Mouse (Mus musculus): ENCODE results near the gene Hck. TPM values are rescaled to one million over a fixed set of nuclear protein-coding genes. Genes with fewer than 3 reads are reported as not detected.

Gene Hck
- polyA plus RNA-seq, 1 experiment from 2014 or later = 1.3 TPM

DNA sequence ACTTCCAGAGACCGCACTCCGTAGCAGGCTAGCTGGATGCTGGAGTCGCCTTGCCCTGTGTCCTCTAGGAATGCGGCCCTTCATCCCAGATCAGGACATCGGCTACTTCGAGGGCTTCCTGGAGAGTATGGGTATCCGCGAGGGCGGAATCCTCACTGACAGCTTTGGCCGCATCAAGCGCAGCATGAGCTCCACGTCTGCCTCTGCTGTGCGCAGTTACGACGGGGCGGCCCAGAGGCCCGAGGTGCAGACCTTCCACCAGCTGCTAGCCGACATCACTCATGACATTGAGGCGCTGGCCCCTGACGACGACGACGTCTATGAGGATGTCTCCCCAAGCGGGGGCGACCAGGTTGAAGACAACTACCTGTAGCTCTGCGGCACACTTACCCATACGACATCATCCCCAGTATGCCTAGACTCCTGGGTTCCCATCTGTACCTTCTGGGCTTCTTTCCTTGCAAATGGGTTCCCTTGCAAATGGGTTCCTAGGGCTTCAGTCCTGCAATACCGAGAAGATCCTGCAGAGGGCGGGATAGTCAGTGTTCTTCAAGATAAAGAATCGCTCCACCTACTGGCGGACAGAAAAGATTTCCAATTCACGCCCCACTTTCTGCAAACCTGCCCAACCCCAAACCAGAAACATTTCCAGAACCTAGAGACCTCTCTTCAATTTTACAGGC, 27.3 kb upstream of the Hck start:
- no peak overlapping the region for H3K27ac ChIP-seq
- no peak for ATAC-seq

DNA sequence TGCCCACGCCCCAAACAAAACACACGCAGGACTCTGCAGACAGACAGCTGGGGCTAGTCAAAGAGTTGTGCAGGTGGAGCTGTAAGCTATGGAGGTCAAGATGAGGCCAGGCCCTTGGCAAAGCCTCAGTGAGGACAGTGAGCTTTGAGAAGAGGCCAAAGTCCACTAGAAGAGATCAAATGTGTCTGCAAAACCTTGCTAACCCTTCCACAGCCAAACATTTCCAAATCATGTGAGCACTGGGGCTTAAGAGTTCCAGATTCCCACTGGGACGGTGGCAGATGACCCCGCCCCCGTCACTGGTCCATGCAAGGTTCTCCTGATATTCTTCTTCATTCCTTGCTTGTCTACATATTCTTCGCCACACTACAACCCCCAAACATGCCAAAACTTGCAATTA, 26.4 kb upstream of the Hck start:
- Histone ChIP-seq H3K4me3 (replicated peaks) (no peak overlapping the region), H3K27me3 (no peaks in the 10 kb centered on the region; the same call in 1 of the 2 replicates), H3K4me1 (replicated peaks) (no peaks in the 10 kb centered on the region), H3K4me2 (replicated peaks) (no peak overlapping the region), H3K27ac (no peak overlapping the region), H3K9me3 (no peaks in the 10 kb centered on the region), H3K36me3 (no peaks in the 10 kb centered on the region), H3K9ac (replicated peaks) (no peak overlapping the region)
- no peak for ATAC-seq
- 83% methylated on average over 6 of the region's 6 CpGs for WGBS

More for the DNA sequence above, 27.3 kb upstream of the Hck start:
- 32% methylated on average over 32 of the region's 32 CpGs for WGBS
- Histone ChIP-seq H3K4me2 (replicated peaks) (no peak overlapping the region), H3K36me3 (no peaks in the 10 kb centered on the region), H3K4me1 (replicated peaks) (no peaks in the 10 kb centered on the region), H3K4me3 (replicated peaks) (no peak overlapping the region), H3K9me3 (no peaks in the 10 kb centered on the region), H3K27me3 (no peaks in the 10 kb centered on the region; the same call in 1 of the 2 replicates), H3K9ac (replicated peaks) (no peak overlapping the region)

DNA sequence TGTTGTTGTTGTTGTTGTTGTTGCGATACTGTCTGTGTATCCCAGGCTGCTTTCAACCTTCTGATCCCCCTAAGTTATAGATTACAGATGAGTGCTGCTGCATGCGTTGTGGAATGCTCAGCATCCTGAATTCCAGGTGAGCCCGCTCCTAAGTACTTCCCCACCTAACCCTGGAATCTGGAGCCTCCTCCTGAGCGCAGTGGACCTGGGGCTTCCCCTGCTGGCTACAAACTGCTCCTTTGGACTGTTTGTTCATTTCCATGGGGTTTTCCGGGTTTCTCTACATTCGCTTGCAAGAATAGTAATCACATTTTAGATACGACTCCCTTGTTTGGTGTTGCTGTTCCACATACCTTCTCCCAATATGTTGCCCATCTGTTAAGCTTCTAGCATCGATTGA, 25.0 kb upstream of the Hck start:
- Histone ChIP-seq H3K4me3 (replicated peaks) (no peak overlapping the region), H3K27ac (no peak overlapping the region), H3K4me2 (replicated peaks) (no peak overlapping the region), H3K4me1 (replicated peaks) (no peaks in the 10 kb centered on the region), H3K27me3 (no peaks in the 10 kb centered on the region; the same call in 1 of the 2 replicates), H3K9me3 (no peaks in the 10 kb centered on the region), H3K36me3 (no peaks in the 10 kb centered on the region), H3K9ac (replicated peaks) (no peak overlapping the region)
- ATAC-seq = no peak
- 83% methylated on average over 8 of the region's 8 CpGs for WGBS

- H3K9ac ChIP-seq (replicated peaks) = no peak overlapping the region
- no peaks in the 10 kb centered on the region for H3K9me3 ChIP-seq
- no peak for ATAC-seq
- 91% methylated on average over 4 of the region's 4 CpGs for WGBS
- no peak overlapping the region for H3K27ac ChIP-seq
- no peaks in the 10 kb centered on the region for H3K4me1 ChIP-seq (replicated peaks)
- H3K27me3 ChIP-seq = no peaks in the 10 kb centered on the region; the same call in 1 of the 2 replicates
- H3K4me3 ChIP-seq (replicated peaks) = no peak overlapping the region
- H3K36me3 ChIP-seq = no peaks in the 10 kb centered on the region
- H3K4me2 ChIP-seq (replicated peaks) = no peak overlapping the region
Measured at GRCm38 (mm10) chr2:153083824-153084223, 24.4 kb upstream of the Hck start.

DNA sequence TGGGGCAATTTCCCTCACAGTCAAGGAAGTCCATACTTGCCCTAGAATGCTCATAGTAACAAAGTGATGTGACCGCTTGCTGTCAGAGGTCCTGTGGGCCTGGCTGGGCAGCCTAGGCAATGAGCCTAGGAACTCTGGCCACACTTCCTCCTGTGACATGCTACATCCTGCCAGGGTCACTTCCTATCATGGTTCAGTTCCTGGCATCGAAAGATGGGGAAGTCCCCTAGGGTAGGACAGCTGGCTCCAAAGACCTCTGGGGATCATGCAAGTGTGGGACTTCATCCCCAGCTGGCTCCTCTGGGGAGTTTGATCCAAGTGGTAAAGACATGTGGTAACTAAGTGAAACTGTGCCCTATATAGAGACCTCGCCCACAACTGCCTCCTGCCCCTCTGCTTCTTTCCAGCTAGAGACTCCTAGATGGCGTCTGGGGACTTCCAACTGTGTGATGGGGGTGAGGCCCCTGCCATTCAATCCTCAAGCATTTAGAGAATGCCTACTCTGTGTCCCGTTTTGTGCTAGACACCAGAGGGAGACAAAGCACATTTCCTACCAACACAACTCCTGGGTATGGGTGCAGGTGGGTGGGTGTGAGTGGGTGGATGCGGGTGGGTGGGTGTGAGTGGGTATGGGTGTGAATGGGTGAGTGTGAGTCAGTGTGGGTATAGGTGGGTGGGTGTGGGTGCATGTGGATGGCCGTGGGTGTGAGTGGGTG, 23.8 kb upstream of the Hck start:
- H3K9ac ChIP-seq (replicated peaks) = no peak overlapping the region
- H3K27me3 ChIP-seq = no peaks in the 10 kb centered on the region; the same call in 1 of the 2 replicates
- no peak overlapping the region for H3K4me2 ChIP-seq (replicated peaks)
- H3K27ac ChIP-seq = no peak overlapping the region
- no peaks in the 10 kb centered on the region for H3K36me3 ChIP-seq
- H3K4me1 ChIP-seq (replicated peaks) = no peaks in the 10 kb centered on the region
- no peak for ATAC-seq
- WGBS = 72% methylated on average over 7 of the region's 7 CpGs
- H3K4me3 ChIP-seq (replicated peaks) = no peak overlapping the region
- H3K9me3 ChIP-seq = no peaks in the 10 kb centered on the region

- Histone ChIP-seq H3K9ac (replicated peaks) (no peak overlapping the region), H3K4me2 (replicated peaks) (no peak overlapping the region), H3K27me3 (no peaks in the 10 kb centered on the region; the same call in 1 of the 2 replicates), H3K36me3 (no peaks in the 10 kb centered on the region), H3K4me3 (replicated peaks) (no peak overlapping the region), H3K4me1 (replicated peaks) (no peaks in the 10 kb centered on the region), H3K27ac (no peak overlapping the region), H3K9me3 (no peaks in the 10 kb centered on the region)
- WGBS = 94% methylated on average over 6 of the region's 6 CpGs
- ATAC-seq = no peak
Measured at GRCm38 (mm10) chr2:153085556-153085955, 22.7 kb upstream of the Hck start.

DNA sequence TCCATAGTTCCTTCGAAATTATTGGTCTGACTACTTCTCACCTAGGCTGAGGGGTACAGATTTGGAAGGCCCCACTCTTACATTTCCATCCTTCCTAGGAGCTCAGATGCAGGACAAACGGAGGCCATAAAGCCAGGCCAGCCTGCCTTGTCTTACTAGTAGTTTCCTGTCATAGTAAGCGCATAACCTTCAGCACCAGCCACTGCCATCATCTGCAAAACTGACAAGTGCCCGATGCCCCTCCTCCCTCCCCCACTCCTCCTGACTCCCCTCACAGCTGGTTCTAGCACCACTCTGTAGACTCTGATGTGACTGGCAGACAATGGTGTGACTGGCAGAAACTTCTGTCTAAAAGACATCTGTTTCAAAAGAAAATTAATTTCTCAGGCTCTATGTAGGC, 22.1 kb upstream of the Hck start:
- Histone ChIP-seq H3K4me3 (replicated peaks) (no peak overlapping the region), H3K27me3 (no peaks in the 10 kb centered on the region; the same call in 1 of the 2 replicates), H3K9me3 (no peaks in the 10 kb centered on the region), H3K9ac (replicated peaks) (no peak overlapping the region), H3K36me3 (no peaks in the 10 kb centered on the region), H3K27ac (no peak overlapping the region), H3K4me1 (replicated peaks) (no peaks in the 10 kb centered on the region), H3K4me2 (replicated peaks) (no peak overlapping the region)
- WGBS = 89% methylated on average over 4 of the region's 4 CpGs
- no peak for ATAC-seq

- Histone ChIP-seq H3K4me3 (replicated peaks) (no peak overlapping the region), H3K36me3 (no peaks in the 10 kb centered on the region), H3K27ac (no peak overlapping the region), H3K9ac (replicated peaks) (no peak overlapping the region), H3K4me2 (replicated peaks) (no peak overlapping the region), H3K4me1 (replicated peaks) (no peaks in the 10 kb centered on the region), H3K9me3 (no peaks in the 10 kb centered on the region), H3K27me3 (no peaks in the 10 kb centered on the region)
- ATAC-seq = no peak
- WGBS = 93% methylated on average over 10 of the region's 10 CpGs
Measured at GRCm38 (mm10) chr2:153087091-153087490, 21.2 kb upstream of the Hck start.

- Histone ChIP-seq H3K4me1 (replicated peaks) (no peaks in the 10 kb centered on the region), H3K27me3 (no peaks in the 10 kb centered on the region), H3K4me2 (replicated peaks) (no peak overlapping the region), H3K4me3 (replicated peaks) (no peak overlapping the region), H3K27ac (no peak overlapping the region), H3K36me3 (no peaks in the 10 kb centered on the region), H3K9me3 (no peaks in the 10 kb centered on the region), H3K9ac (replicated peaks) (no peak overlapping the region)
- WGBS = 57% methylated on average over 2 of the region's 2 CpGs
- ATAC-seq = no peak
Measured at GRCm38 (mm10) chr2:153089316-153089715, 19.0 kb upstream of the Hck start.

DNA sequence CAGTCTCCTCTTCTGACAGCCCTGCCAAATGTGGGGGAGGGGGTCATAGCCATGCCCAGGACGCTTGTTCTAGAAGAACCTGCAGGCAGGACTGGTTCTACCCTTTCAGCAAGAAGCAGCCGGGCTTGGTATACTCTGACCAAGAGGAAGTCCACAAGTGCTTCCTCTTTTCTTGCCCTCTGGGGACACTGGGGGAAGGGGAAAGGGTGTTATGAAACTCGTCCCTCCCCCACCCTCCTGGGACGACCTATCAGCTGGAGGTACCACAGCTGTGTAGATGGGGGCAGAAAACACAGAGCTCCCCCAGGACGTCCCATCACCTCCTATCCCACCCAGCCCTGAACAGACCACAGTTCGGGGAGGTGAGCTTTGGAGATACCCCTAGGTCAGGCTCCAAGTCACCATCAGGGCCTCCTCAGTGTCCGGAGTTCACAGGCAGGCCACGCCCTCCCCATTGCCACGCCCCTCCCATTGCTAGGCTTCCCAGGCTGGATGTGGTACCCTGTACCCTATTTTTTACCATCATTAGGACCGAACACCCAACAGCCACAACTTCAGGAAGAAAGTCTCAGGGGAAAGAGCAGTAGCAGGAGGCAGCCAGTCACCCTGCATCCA, 17.6 kb upstream of the Hck start:
- H3K4me2 ChIP-seq (replicated peaks) = no peak overlapping the region

GRCm38 (mm10) chr2:153107046-153107766, 1.1 kb upstream of the Hck start:
- peaks cover 13% of the 10 kb centered on the region for H3K4me1 ChIP-seq (replicated peaks)
- 0 out of 2 replicates have a peak overlapping the region, but pooled peaks have one; percentile 45 for H3K4me3 ChIP-seq (replicated peaks)
- peak overlapping the region; percentile 67; the same call in 1 of the 2 replicates for H3K4me2 ChIP-seq (replicated peaks)
- no peaks in the 10 kb centered on the region for H3K36me3 ChIP-seq
- 33% methylated on average over 23 of the region's 23 CpGs for WGBS
- ATAC-seq = no peak
- no peaks in the 10 kb centered on the region for H3K9me3 ChIP-seq
- H3K27me3 ChIP-seq = peaks cover 52% of the 10 kb centered on the region
- H3K27ac ChIP-seq = no peak overlapping the region
- no peak overlapping the region for H3K9ac ChIP-seq (replicated peaks)

More for the DNA sequence above, 17.6 kb upstream of the Hck start:
- Histone ChIP-seq H3K27me3 (no peaks in the 10 kb centered on the region), H3K9me3 (no peaks in the 10 kb centered on the region), H3K27ac (no peak overlapping the region), H3K4me1 (replicated peaks) (no peaks in the 10 kb centered on the region), H3K9ac (replicated peaks) (no peak overlapping the region), H3K36me3 (no peaks in the 10 kb centered on the region), H3K4me3 (replicated peaks) (no peak overlapping the region)
- WGBS = 49% methylated on average over 10 of the region's 10 CpGs
- no peak for ATAC-seq

GRCm38 (mm10) chr2:153107802-153108201, 466 bp upstream of the Hck start:
- Histone ChIP-seq H3K27me3 (peaks cover 52% of the 10 kb centered on the region), H3K9ac (replicated peaks) (no peak overlapping the region), H3K4me2 (replicated peaks) (peak overlapping the region; percentile 67), H3K4me1 (replicated peaks) (peaks cover 13% of the 10 kb centered on the region), H3K27ac (no peak overlapping the region), H3K36me3 (no peaks in the 10 kb centered on the region), H3K9me3 (no peaks in the 10 kb centered on the region), H3K4me3 (replicated peaks) (peak overlapping the region; percentile 45)
- WGBS = under 1% methylated on average over 15 of the region's 15 CpGs
- no peak for ATAC-seq

Measured in midbrain, embryonic 13.5 days (tissue).